Mouse (Mus musculus) liver, embryonic 13.5 days (tissue): ENCODE results near the gene Wdr25. TPM values are rescaled to one million over a fixed set of nuclear protein-coding genes. Genes with fewer than 3 reads are reported as not detected.
"Not testable (repeated sequence)": the region's sequence is repeated elsewhere in the genome, so short reads cannot be mapped to it uniquely, and the experiment has no call there.

Experiments used
- ATAC-seq: fragments of 200-750 bp; cut with Nextera tagmentation; 2 replicates; pipeline ENCODE4 v1.8.0; 2017; ENCODE audit warnings: low read depth, mild to moderate bottlenecking, moderate number of reproducible peaks, moderate library complexity
- DNase-seq: peaks from one replicate; pipeline ENCODE4 v3.0.0; 2022
- H3K27ac ChIP-seq: fragments of 300-500 bp; sonication (generic); 2 replicates; pipeline ENCODE4 v1.5.1; 2015; ENCODE audit warnings: moderate library complexity, mild to moderate bottlenecking, inconsistent platforms
- H3K27me3 ChIP-seq: fragments of 300-500 bp; sonication (generic); 2 replicates; pipeline ENCODE4 v1.6.1; 2015; ENCODE audit warnings: mild to moderate bottlenecking, inconsistent platforms
- H3K36me3 ChIP-seq: fragments of 300-500 bp; sonication (generic); 2 replicates; pipeline ENCODE4 v1.6.1; 2015; ENCODE audit warnings: mild to moderate bottlenecking, inconsistent platforms
- H3K4me1 ChIP-seq: fragments of 300-500 bp; sonication (generic); replicated peaks from 2 replicates; pipeline ENCODE4 v1.6.1; 2015; ENCODE audit warnings: inconsistent platforms
- H3K4me2 ChIP-seq: fragments of 300-500 bp; sonication (generic); 2 replicates; pipeline ENCODE4 v1.6.1; 2015; ENCODE audit warnings: inconsistent platforms, mild to moderate bottlenecking, moderate library complexity
- H3K4me3 ChIP-seq: fragments of 300-500 bp; sonication (generic); replicated peaks from 2 replicates; pipeline ENCODE4 v1.5.1; 2015; ENCODE audit warnings: mild to moderate bottlenecking, inconsistent platforms
- H3K9ac ChIP-seq: fragments of 300-500 bp; sonication (generic); 2 replicates; pipeline ENCODE4 v1.6.1; 2015; ENCODE audit warnings: mild to moderate bottlenecking, inconsistent platforms
- H3K9me3 ChIP-seq: fragments of 300-500 bp; sonication (generic); replicated peaks from 2 replicates; pipeline ENCODE4 v1.6.1; 2016; ENCODE audit warnings: inconsistent platforms
- WGBS: fragments of 180-500 bp; shearing (Covaris S2); methylation state at CpG from one replicate; pipeline ENCODE4 v1.1.7; 2015; ENCODE audit not compliant: insufficient replicate concordance; 5-methylcytosine and 5-hydroxymethylcytosine counted together
- polyA plus RNA-seq: library from polyadenylated mRNA; unstranded; fragments of >200 nt; fragmentation: Nextera tagmentation; extraction: Ambion mirVana; gene quantifications from 2 replicates; pipeline ENCODE4 v1.2.1, GENCODE M21; 2015

Gene Wdr25
- 2.7 TPM in 2 replicates for polyA plus RNA-seq

DNA sequence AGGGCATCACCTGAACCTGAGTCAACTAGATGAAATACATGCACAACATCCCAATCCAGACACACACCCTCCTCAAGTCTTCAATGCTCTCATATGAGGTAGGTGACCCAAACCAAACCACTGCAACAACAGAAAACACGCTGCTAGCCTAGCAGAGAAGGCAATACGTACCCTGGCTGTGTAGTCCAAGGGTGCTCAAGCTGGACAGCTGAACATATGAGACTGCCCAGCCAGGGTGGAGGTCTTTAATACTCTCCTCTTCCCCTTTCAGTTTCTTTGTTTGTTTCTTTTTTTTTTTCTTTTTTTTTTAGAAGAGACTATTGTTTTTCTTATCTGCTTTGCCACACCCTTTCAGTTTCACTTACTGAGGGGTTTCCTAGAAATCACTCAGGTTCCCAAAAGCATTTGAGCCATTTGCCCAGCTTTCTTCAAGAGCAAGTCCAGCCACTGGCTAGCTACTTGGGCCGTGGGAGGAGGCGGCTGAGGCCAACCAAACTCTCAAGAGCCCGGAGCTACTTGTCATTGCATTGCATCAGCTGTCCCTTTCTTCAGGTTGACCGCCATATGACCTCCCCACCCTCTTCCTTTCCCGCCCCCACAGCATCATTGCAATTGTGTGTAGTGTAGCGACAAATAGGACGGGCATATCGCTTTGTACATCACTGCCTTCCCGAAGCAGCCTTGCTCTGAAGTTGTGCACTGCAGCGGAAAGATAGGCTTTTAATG lies at the start of gene Wdr25:
Wdr25 (plus strand) TSS at position 643 of the 726 bp plus-strand sequence.
- 9% methylated on average over 12 of the region's 12 CpGs for WGBS
- peak within 1 kb of the TSS; percentile 82 for H3K9ac ChIP-seq
- peak within 1 kb of the TSS; percentile 85 for H3K4me3 ChIP-seq
- ATAC-seq (no peak), DNase-seq (peak; percentile 9)
- H3K36me3 ChIP-seq, result peaks cover 21% of the 10 kb centered on the region
- H3K27ac ChIP-seq, result peak within 1 kb of the TSS; percentile 64
- H3K4me2 ChIP-seq, result peak within 1 kb of the TSS; percentile 92
- peaks cover 26% of the 10 kb centered on the region for H3K4me1 ChIP-seq
- no peaks in the 10 kb centered on the region for H3K27me3 ChIP-seq
- no peaks in the 10 kb centered on the region for H3K9me3 ChIP-seq

DNA sequence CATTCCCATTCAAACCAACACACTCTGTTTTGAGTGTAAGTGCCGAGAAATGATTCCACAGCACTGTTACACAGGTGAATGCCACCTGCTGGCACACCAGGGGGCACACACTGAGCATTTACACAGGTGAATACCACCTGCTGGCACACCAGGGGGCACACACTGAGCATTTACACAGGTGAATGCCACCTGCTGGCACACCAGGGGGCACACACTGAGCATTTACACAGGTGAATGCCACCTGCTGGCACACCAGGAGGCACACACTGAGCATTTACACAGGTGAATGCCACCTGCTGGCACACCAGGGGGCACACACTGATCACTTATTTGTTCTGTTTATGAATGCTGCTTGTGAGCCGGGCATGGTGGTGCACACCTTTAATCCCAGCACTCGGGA lies 45.4 kb upstream of the Wdr25 start:
- 68% methylated on average over 3 of the region's 3 CpGs for WGBS

DNA sequence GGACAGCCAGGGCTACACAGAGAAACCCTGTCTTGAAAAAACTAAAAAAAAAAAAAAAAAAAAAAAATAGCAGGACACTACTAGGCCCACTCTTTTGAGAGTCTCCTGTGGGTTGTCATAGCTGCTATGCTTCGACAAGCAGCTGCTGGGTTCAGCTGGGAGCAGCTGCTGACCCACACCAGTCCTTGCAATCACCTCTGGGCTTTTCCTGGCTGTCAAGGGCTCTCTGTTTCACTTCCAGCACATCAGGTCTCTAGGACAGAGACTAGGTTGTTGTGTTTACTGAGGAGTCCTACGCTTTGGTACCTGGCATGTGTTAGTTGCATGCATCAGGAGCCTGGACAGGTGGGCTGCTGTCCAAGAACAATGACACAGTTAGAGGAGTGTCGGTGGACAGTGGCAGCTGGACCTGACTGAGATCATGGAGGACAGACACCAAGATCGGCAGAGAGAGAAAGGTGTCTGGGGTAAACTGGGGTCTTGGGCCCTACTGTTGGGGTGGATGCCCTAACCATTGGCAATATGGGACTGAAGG lies 43.9 kb upstream of the Wdr25 start:
- Histone ChIP-seq H3K9me3 (no peaks in the 10 kb centered on the region), H3K4me2 (no peak overlapping the region), H3K27ac (no peak overlapping the region; the same call in 1 of the 2 replicates), H3K9ac (no peak overlapping the region), H3K4me1 (peaks cover 31% of the 10 kb centered on the region), H3K27me3 (no peaks in the 10 kb centered on the region), H3K4me3 (no peak overlapping the region), H3K36me3 (peaks cover 10% of the 10 kb centered on the region)
- no peak for DNase-seq
- ATAC-seq, result no peak
- WGBS, result 69% methylated on average over 4 of the region's 4 CpGs

More for the DNA sequence above, 45.4 kb upstream of the Wdr25 start:
- H3K4me3 ChIP-seq, H3K27me3 ChIP-seq, H3K9ac ChIP-seq, H3K27ac ChIP-seq, DNase-seq, H3K4me2 ChIP-seq, H3K9me3 ChIP-seq, ATAC-seq: not testable (repeated sequence)
- H3K4me1 ChIP-seq, result peaks cover 39% of the 10 kb centered on the region
- H3K36me3 ChIP-seq, result peaks cover 17% of the 10 kb centered on the region

DNA sequence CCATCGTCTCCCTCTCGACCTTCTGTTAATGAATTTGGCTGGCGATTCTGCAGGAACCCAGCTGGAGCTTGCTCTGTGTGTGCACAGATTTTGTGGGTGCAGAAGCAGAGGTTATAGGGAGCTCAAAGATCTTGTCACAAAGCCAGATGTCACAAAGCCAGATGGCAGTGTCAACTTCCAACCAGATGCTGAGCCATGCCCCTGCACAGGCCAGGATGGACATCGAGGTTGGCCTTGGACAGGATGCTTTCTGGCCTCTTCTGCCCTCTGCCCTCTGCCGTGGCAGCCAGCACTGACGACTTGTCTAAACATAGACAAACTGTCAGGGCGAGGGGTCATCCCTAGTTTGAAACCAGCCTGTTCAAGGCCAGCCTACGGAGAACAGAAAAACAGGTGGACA lies 43.3 kb upstream of the Wdr25 start:
- WGBS, result 62% methylated on average over 8 of the region's 8 CpGs
- no peak for DNase-seq
- peaks cover 31% of the 10 kb centered on the region for H3K4me1 ChIP-seq
- H3K4me2 ChIP-seq, result no peak overlapping the region
- no peak overlapping the region; the same call in 1 of the 2 replicates for H3K27ac ChIP-seq
- H3K36me3 ChIP-seq, result peaks cover 4% of the 10 kb centered on the region
- no peak overlapping the region for H3K4me3 ChIP-seq
- no peaks in the 10 kb centered on the region for H3K27me3 ChIP-seq
- no peak overlapping the region for H3K9ac ChIP-seq
- ATAC-seq, result peak; percentile 50; the same call in 1 of the 2 replicates
- no peaks in the 10 kb centered on the region for H3K9me3 ChIP-seq

DNA sequence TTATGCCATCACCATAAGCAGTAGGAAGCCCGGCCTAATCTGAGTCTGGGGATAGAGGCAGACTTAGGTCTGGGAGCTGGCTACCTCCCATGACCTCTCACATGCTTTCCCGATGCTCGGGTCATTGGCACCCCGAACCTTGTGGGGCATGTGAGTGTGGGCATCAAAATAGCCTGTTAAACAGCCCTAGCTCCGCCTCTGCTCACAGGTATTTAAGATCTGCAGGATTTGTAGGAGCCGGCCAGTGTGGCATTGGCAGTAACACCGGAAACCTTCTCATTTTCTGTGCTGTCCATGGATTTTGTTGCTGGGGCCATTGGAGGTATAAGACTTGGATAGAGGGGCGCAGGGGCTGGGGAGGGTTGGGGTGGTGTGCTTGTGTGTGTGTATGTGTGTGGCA lies 42.5 kb upstream of the Wdr25 start:
- Histone ChIP-seq H3K4me1 (peaks cover 23% of the 10 kb centered on the region), H3K27me3 (no peaks in the 10 kb centered on the region), H3K9ac (no peak overlapping the region), H3K27ac (no peak overlapping the region), H3K4me2 (no peak overlapping the region), H3K4me3 (no peak overlapping the region), H3K9me3 (no peaks in the 10 kb centered on the region), H3K36me3 (no peaks in the 10 kb centered on the region)
- ATAC-seq (no peak), DNase-seq (no peak)
- 76% methylated on average over 8 of the region's 8 CpGs for WGBS

DNA sequence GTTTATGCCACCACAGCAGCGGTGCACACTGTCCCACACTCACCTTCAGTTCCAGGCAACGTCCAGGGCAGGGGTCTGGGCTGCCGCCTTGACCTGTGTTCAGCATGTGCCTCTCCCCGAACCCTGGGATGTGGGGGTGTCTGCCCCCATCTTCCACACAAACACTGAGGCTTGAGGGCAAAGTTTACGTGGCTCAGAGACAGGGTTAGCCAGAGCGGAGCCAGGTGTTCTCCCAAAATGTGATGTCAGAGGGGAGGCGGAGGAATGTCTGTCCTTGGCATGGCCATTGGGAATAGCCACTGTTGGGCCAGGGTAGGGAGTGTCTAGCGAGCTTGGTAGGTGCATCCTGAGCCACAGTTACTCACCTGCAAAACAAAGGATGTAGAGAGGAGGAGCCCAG lies 40.6 kb upstream of the Wdr25 start:
- Histone ChIP-seq H3K9me3 (no peaks in the 10 kb centered on the region), H3K4me1 (peaks cover 22% of the 10 kb centered on the region), H3K27me3 (no peaks in the 10 kb centered on the region), H3K36me3 (no peaks in the 10 kb centered on the region), H3K4me3 (no peak overlapping the region), H3K4me2 (no peak overlapping the region), H3K9ac (no peak overlapping the region), H3K27ac (no peak overlapping the region)
- WGBS, result 82% methylated on average over 8 of the region's 8 CpGs
- DNase-seq (no peak), ATAC-seq (no peak)

DNA sequence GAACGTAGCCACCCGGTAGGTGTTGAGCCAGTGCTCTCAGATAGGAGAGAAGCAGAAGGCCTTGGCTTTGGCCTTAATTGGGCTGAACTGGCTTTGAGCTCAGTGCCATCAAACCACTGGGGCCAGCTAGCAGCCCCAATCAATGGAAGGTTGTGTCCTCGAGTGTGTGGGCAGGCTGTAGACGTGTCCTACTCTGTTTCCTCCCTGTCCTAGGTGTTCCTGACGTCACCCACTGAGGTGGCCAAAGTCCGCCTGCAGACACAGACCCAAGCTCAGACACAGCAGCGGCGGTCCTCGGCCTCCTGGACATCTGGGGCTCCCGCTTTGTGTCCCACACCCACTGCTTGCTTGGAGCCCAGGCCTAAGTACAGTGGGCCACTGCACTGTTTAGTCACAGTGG lies 38.4 kb upstream of the Wdr25 start:
- Histone ChIP-seq H3K9me3 (no peaks in the 10 kb centered on the region), H3K27me3 (no peaks in the 10 kb centered on the region), H3K4me3 (no peak overlapping the region), H3K4me2 (no peak overlapping the region), H3K27ac (no peak overlapping the region), H3K36me3 (peaks cover 4% of the 10 kb centered on the region; the same call in 1 of the 2 replicates), H3K9ac (no peak overlapping the region), H3K4me1 (peaks cover 32% of the 10 kb centered on the region)
- 67% methylated on average over 10 of the region's 10 CpGs for WGBS
- DNase-seq, result no peak
- ATAC-seq, result peak; percentile 13

DNA sequence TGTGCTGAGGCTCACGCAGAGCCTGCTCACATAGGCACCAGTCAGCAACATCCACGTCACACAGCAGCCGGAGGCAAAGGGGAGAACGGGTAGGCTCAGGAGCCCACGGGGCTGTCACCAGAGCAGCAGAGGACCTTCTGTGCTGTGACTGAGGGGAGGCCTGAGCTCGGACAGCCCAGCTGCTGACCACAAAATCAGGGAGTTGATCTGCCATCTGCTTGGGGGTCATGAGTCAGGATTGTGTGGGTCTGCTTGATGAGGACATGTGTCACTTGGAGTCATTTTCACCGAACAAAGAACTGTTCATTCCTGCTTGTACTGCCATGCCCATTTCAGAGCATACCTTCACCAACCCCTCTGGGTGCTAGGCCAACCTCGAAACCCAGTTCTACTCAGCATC lies 37.2 kb upstream of the Wdr25 start:
- H3K4me3 ChIP-seq, result no peak overlapping the region
- no peak overlapping the region for H3K27ac ChIP-seq
- H3K27me3 ChIP-seq, result no peaks in the 10 kb centered on the region
- WGBS, result 74% methylated on average over 8 of the region's 8 CpGs
- H3K9ac ChIP-seq, result no peak overlapping the region
- H3K4me2 ChIP-seq, result no peak overlapping the region
- H3K36me3 ChIP-seq, result peaks cover 15% of the 10 kb centered on the region
- no peaks in the 10 kb centered on the region for H3K9me3 ChIP-seq
- H3K4me1 ChIP-seq, result peaks cover 21% of the 10 kb centered on the region
- ATAC-seq, result no peak
- DNase-seq, result no peak

DNA sequence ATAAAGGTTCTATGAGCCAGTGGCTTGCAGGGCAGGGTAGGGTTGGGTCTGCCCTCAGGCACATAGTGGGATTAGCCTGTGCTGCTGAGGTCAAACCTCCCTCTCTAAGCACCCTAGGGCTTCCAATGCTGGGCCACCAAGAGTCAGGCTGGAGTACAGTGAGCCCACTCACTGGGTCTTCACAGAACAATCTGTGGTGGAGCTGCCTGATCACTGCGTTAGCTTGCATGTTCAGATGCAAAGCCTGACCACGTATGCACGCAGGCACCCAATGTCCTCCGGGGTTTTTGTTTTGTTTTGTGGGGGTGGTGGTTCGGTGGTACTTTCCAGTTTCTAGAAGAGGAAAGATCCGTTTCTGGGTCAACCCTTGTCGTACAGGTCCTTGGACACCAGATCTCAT lies 36.3 kb upstream of the Wdr25 start:
- no peak for ATAC-seq
- WGBS, result 78% methylated on average over 7 of the region's 7 CpGs
- DNase-seq, result no peak
- Histone ChIP-seq H3K9ac (no peak overlapping the region), H3K9me3 (no peaks in the 10 kb centered on the region), H3K4me3 (no peak overlapping the region), H3K36me3 (peaks cover 25% of the 10 kb centered on the region), H3K4me2 (no peak overlapping the region), H3K27me3 (no peaks in the 10 kb centered on the region), H3K4me1 (peaks cover 13% of the 10 kb centered on the region), H3K27ac (no peak overlapping the region)

DNA sequence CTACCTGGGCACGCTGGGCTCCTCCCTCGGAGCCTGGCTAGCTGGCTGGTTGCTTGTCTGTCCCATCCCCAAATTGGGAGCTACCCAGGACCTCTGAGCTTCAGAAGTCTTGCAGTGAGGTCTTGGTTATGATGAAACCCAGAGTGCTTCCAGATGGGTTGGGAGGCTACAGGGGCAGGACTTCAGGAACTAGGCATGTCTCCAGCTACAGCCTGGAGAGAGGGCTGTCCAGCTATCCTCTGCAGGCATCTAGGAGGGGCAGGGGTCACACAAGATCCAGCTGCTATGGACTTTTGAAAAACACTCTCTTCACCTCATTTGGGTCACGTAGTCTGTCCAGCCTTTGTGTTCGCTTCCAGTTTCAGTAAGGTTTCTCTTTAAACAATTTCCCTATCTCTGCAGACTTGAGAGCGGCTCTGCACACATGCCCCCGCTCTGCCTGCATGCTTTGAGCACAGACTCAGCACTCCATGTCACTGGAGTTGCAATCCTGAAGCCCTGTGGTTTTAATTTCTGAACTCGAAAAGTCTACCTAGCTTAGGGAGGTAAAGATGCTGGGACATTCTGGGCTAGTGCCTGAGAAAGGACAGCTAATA lies 35.7 kb upstream of the Wdr25 start:
- 76% methylated on average over 7 of the region's 7 CpGs for WGBS

DNA sequence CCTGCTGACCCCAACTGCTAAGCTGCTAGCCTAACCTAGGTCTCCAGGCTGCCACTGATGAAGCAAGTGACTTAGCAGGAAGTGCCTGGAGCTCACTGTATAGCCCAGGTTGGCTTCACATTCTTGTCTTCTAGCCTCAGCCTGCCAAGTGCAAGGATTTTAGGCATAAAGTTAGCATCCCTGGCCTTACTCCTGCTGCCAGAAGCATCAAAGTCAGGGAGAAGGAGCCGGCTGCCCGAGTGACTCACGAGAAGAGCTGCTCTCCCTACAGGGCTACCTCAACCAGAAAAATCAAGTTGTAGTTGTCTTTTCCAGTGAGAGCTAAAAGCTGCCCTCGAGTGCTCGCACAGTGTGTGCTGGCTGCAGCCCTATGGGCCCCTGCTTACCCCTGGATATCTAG lies 34.9 kb upstream of the Wdr25 start:
- Histone ChIP-seq H3K4me3 (no peak overlapping the region), H3K9me3 (no peaks in the 10 kb centered on the region), H3K4me2 (no peak overlapping the region), H3K36me3 (peaks cover 38% of the 10 kb centered on the region), H3K27me3 (no peaks in the 10 kb centered on the region), H3K9ac (no peak overlapping the region), H3K4me1 (peaks cover 13% of the 10 kb centered on the region), H3K27ac (no peak overlapping the region)
- 50% methylated on average over 5 of the region's 5 CpGs for WGBS
- 0 out of 2 replicates have a peak, but pooled peaks have one; percentile 18 for ATAC-seq
- no peak for DNase-seq

More for the DNA sequence above, 35.7 kb upstream of the Wdr25 start:
- ATAC-seq (no peak), DNase-seq (no peak)
- no peak overlapping the region for H3K27ac ChIP-seq
- H3K36me3 ChIP-seq, result peaks cover 30% of the 10 kb centered on the region
- H3K27me3 ChIP-seq, result no peaks in the 10 kb centered on the region
- H3K9me3 ChIP-seq, result no peaks in the 10 kb centered on the region
- H3K4me1 ChIP-seq, result peaks cover 13% of the 10 kb centered on the region
- H3K4me2 ChIP-seq, result no peak overlapping the region
- no peak overlapping the region for H3K9ac ChIP-seq
- H3K4me3 ChIP-seq, result no peak overlapping the region
